Mouse (Mus musculus): ENCODE measurements around the gene Elovl2.

The Elovl2 gene

GRCm38 (mm10) chr13:41187886-41188285 lies 32.3 kb downstream of the Elovl2 start:
- in situ Hi-C loops (cut with MboI; ENCODE audit: low sequenced_read_pairs) = no loop called here

GRCm38 (mm10) chr13:41158426-41158825 lies 61.8 kb downstream of the Elovl2 start:
- in situ Hi-C loops (cut with MboI; ENCODE audit: low sequenced_read_pairs) = no loop called here

- in situ Hi-C loops (cut with MboI; ENCODE audit: low sequenced_read_pairs) = no loop called here
These were observed 67.1 kb downstream of the Elovl2 start for GRCm38 (mm10) chr13:41153146-41153545.

- in situ Hi-C loops (cut with MboI; ENCODE audit: low sequenced_read_pairs) = loop anchor here (25.0 kb wide), 2 partner anchors 91 to 416 kb away; partner anchors contain the start of gene Smim13
These were observed 73.9 kb downstream of the Elovl2 start for GRCm38 (mm10) chr13:41146271-41146670.

DNA sequence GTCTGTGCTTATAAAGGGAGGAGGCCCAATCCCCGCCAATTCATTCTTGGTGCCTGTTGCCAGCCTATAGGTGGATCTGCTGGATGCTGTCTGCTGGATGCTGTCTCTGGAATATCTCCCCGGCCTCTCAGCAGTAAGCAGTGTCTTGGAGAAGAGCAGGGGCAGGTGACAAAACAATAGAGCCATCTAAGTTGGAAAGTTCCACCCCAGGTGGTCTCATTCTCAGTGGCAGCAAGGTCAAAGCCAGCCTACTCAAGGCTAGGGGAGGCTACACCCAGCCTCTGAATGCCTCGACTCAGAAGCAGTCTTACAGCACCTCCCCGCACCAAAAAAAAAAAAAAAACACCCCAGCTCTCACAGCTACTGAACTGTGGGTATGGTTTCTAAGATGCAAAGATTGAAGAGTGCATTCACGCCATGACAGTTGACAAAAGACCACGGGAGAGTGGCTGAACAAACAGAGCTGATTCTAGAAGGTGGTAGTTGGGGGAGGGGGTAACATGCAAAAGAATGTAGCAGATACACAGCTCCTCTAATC lies 74.7 kb downstream of the Elovl2 start:
- in situ Hi-C loops (cut with MboI; ENCODE audit: low sequenced_read_pairs) = loop anchor here (25.0 kb wide), 2 partner anchors 92 to 417 kb away; partner anchors contain the start of gene Smim13

- in situ Hi-C loops (cut with MboI; ENCODE audit: low sequenced_read_pairs) = loop anchor here (25.0 kb wide), 2 partner anchors 102 to 427 kb away; partner anchors contain the start of gene Smim13
These were observed 85.3 kb downstream of the Elovl2 start for GRCm38 (mm10) chr13:41134901-41135300.

All from CH12F3 (cell line).